Mouse (Mus musculus) liver, embryonic 11.5 days (tissue): ENCODE results near the gene Rnasel. TPM values are rescaled to one million over a fixed set of nuclear protein-coding genes. Genes with fewer than 3 reads are reported as not detected.

Source experiments
- ATAC-seq: fragments of 200-750 bp; cut with Nextera tagmentation; replicated peaks from 2 replicates; pipeline ENCODE4 v1.8.0; 2017; ENCODE audit warnings: moderate number of reproducible peaks, mild to moderate bottlenecking, moderate TSS enrichment, moderate library complexity; ENCODE audit not compliant: low FRiP score
- DNase-seq: peaks from one replicate; pipeline ENCODE4 v3.0.0-alpha.2; 2017; ENCODE audit warnings: low spot score
- H3K27ac ChIP-seq: fragments of 300-500 bp; sonication (generic); 2 replicates; pipeline ENCODE4 v1.5.1; 2014; ENCODE audit warnings: mild to moderate bottlenecking, low read depth, low read length, control low read depth
- H3K27me3 ChIP-seq: fragments of 300-500 bp; sonication (generic); replicated peaks from 2 replicates; pipeline ENCODE4 v1.6.1; 2014; ENCODE audit warnings: low read length, mixed read lengths; ENCODE audit not compliant: control insufficient read depth, insufficient read depth
- H3K36me3 ChIP-seq: fragments of 300-500 bp; sonication (generic); 2 replicates; pipeline ENCODE4 v1.6.1; 2014; ENCODE audit warnings: mild to moderate bottlenecking, low read length, moderate library complexity, mixed read lengths; ENCODE audit not compliant: control insufficient read depth, insufficient read depth
- H3K4me1 ChIP-seq: fragments of 300-500 bp; sonication (generic); replicated peaks from 2 replicates; pipeline ENCODE4 v1.6.1; 2014; ENCODE audit warnings: low read length, mixed read lengths; ENCODE audit not compliant: control insufficient read depth, insufficient read depth
- H3K4me2 ChIP-seq: fragments of 300-500 bp; sonication (generic); 2 replicates; pipeline ENCODE4 v1.6.1; 2014; ENCODE audit warnings: mild to moderate bottlenecking, control low read depth, moderate library complexity
- H3K4me3 ChIP-seq: fragments of 300-500 bp; sonication (generic); 2 replicates; pipeline ENCODE4 v1.5.1; 2014; ENCODE audit warnings: low read depth, low read length, control low read depth
- H3K9ac ChIP-seq: fragments of 300-500 bp; sonication (generic); 2 replicates; pipeline ENCODE4 v1.6.1; 2014; ENCODE audit warnings: low read depth, low read length, control low read depth
- H3K9me3 ChIP-seq: fragments of 300-500 bp; sonication (generic); 2 replicates; pipeline ENCODE4 v1.6.1; 2016; ENCODE audit warnings: low read length, inconsistent platforms, mixed read lengths; ENCODE audit not compliant: control insufficient read depth
- WGBS: fragments of 180-500 bp; shearing (Covaris S2); extraction: QIAGEN DNeasy Blood & Tissue Kit; methylation state at CpG from one replicate; pipeline ENCODE4 v1.1.7; 2014; 5-methylcytosine and 5-hydroxymethylcytosine counted together
- polyA plus RNA-seq: library from polyadenylated mRNA; unstranded; fragments of >200 nt; fragmentation: Nextera tagmentation; extraction: Ambion mirVana; gene quantifications from 2 replicates; pipeline ENCODE4 v1.2.1, GENCODE M21; 2014

The Rnasel gene
- polyA plus RNA-seq: 5.4 and 7.2 TPM in 2 replicates

DNA sequence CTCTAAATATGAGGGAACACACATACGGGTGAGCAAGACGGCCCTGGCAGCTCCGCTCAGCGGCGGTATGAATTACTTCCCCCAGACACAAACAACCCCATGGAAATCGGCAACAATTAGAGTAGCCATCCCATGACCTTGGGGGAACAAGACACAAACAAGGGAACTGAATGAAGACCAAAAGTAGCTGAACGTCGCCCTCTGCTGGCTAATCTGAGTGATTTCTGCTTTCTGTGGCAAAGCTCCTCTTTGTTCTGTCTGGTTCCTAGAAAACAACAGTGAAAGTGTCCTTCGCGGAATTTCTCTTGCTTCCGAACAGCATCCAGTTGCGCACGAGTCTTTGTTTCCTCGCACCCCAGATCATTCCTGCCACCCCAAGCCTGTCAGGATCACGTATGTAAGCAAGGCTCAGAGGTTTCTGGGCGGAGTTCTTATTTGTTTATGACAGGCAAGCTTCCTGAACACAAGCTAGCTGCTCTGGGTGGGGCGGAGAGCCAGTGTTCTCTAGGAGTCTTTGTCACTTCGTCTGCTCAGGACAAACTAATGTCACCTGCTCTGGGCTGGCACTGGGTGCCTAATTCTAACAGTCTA, at the start of gene Rnasel:
Rnasel (plus strand) TSS at position 216 of the 591 bp plus-strand sequence.
- Histone ChIP-seq H3K4me1 (peaks cover 11% of the 10 kb centered on the region), H3K36me3 (no peaks in the 10 kb centered on the region), H3K27me3 (no peaks in the 10 kb centered on the region), H3K4me2 (peak within 1 kb of the TSS; percentile 76), H3K4me3 (peak within 1 kb of the TSS; percentile 48), H3K27ac (peak within 1 kb of the TSS; percentile 33), H3K9ac (peak within 1 kb of the TSS; percentile 75), H3K9me3 (no peaks in the 10 kb centered on the region)
- peak; percentile 69 for ATAC-seq
- 4% methylated on average over 18 of the region's 18 CpGs for WGBS
- DNase-seq: peak; percentile 74

DNA sequence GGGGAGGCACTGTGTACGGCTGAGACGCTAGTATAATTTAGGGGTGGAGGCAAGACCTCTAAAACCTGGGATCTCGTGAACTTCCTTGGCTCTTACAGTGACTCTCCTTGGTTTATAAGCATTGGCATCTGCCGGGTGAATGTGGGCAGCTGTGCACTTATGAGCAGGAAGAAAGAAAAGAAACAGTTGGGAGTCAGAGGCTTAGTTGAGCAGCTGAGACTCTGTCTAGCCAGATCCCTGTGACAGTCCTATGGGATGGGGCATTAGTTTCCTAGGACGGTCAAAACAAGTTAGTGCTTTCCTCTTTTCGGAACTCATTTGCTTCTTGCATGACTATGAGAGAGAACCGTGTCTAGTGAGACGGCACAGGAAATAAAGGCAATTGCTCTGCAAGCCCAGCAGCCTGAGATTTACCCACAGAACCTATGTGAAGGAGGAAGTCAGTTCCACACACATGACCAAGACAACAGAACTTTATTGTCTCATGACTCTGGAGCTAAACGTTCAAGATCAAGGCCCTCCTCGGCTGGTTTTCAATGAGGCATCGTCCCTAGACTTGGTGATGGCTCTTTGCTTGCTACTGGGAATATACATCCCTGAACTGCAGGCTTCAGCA, 48.7 kb upstream of the Rnasel start:
- DNase-seq (no peak), ATAC-seq (no peak)
- Histone ChIP-seq H3K36me3 (no peaks in the 10 kb centered on the region), H3K27me3 (peaks cover 3% of the 10 kb centered on the region; the same call in 1 of the 2 replicates), H3K9me3 (no peaks in the 10 kb centered on the region), H3K4me2 (no peak overlapping the region), H3K9ac (no peak overlapping the region), H3K4me3 (no peak overlapping the region), H3K27ac (no peak overlapping the region), H3K4me1 (no peaks in the 10 kb centered on the region)
- 74% methylated on average over 11 of the region's 11 CpGs for WGBS

DNA sequence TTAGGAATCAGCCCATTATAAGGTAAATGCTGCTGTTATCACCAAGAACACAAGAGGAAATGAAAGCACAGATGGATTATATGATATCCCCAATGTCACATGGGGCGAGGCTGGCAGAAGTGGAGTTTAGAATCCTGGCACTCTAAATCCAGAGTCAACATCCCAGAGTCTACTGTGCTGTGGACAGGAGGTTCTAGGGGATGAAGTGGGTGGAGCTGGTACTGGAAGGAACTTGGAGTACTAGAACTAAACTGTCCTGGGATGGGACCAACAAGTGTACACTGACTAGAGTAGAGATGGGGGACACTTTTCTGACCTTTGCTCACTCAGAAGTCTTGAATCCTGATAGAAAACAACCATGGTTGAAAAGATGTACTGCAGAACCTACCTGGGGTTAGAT, 47.8 kb upstream of the Rnasel start:
- Histone ChIP-seq H3K9me3 (no peaks in the 10 kb centered on the region), H3K27me3 (peaks cover 3% of the 10 kb centered on the region; the same call in 1 of the 2 replicates), H3K4me2 (no peak overlapping the region), H3K9ac (no peak overlapping the region), H3K4me1 (no peaks in the 10 kb centered on the region), H3K4me3 (no peak overlapping the region), H3K36me3 (no peaks in the 10 kb centered on the region), H3K27ac (no peak overlapping the region)
- DNase-seq (no peak), ATAC-seq (no peak)
- 78% methylated on average over 1 of the region's 1 CpGs for WGBS

DNA sequence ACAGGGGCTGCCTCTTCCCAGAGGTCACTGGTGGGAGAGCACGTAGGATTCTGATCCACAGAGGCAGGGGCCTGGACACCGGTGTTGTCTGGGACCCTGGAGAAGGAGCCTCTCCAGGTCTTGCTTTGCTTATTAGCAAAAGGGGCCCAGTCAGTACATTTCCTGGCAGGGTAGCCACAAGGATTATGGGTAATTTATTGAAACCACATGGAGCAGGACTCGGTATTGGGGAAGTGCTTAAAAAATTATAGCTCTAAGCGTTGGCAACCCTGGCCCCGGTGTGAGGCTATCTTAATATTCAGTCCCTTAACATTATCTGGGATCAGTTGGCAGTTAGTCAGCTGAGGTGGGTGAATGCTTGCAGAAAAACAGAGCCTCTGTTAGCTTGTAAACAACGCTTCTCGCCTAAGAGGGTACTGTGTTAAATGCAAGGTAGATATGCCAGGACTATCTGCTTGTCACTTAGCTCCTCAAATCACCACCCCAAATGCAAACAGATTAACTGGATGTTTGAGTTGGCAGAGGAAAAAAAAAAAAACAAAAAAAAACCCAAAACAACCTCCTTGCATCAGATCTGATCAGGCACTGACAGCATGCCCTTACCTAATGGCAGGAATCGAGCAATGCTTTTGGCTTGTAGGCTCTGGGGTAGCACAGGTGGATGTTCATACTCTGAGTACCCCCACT, 46.9 kb upstream of the Rnasel start:
- H3K4me1 ChIP-seq: no peaks in the 10 kb centered on the region
- DNase-seq (no peak), ATAC-seq (no peak)

DNA sequence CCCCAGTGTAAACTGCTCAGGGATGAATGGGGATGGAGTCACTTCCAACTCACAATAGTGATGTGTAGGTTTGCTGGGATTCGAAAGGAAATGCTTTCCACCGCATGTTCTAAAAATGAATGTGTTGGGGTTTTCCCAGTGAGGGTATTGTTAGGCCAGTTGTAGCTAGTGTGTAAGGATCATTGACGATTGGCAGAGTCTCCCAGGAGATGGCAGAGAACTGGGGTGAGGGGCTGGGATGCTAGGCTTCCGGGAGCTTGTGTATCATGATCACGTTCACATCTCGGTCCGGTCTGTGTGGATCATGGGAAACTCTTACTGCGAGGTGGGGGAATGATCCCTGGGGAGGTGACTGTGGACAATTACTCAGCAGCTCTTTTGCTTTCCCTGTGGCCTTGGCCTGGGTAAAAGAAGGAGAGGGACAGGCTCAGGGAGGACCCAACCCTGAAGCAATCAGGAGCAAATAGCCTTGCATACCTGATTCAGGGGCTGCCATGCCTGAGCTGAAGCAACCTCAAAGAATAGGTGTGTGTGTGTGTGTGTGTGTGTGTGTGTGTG, 46.3 kb upstream of the Rnasel start:
- no peak overlapping the region for H3K27ac ChIP-seq
- H3K9ac ChIP-seq: no peak overlapping the region
- peaks cover 3% of the 10 kb centered on the region; the same call in 1 of the 2 replicates for H3K27me3 ChIP-seq
- DNase-seq (no peak), ATAC-seq (no peak)
- no peaks in the 10 kb centered on the region for H3K36me3 ChIP-seq
- no peaks in the 10 kb centered on the region for H3K9me3 ChIP-seq
- no peak overlapping the region for H3K4me3 ChIP-seq
- no peak overlapping the region for H3K4me2 ChIP-seq
- WGBS: 72% methylated on average over 8 of the region's 8 CpGs
- H3K4me1 ChIP-seq: no peaks in the 10 kb centered on the region

More for the DNA sequence above, 46.9 kb upstream of the Rnasel start:
- Histone ChIP-seq H3K9me3 (no peaks in the 10 kb centered on the region), H3K4me3 (no peak overlapping the region), H3K9ac (no peak overlapping the region), H3K27me3 (peaks cover 3% of the 10 kb centered on the region; the same call in 1 of the 2 replicates), H3K36me3 (no peaks in the 10 kb centered on the region), H3K27ac (no peak overlapping the region), H3K4me2 (no peak overlapping the region)
- 70% methylated on average over 8 of the region's 8 CpGs for WGBS

DNA sequence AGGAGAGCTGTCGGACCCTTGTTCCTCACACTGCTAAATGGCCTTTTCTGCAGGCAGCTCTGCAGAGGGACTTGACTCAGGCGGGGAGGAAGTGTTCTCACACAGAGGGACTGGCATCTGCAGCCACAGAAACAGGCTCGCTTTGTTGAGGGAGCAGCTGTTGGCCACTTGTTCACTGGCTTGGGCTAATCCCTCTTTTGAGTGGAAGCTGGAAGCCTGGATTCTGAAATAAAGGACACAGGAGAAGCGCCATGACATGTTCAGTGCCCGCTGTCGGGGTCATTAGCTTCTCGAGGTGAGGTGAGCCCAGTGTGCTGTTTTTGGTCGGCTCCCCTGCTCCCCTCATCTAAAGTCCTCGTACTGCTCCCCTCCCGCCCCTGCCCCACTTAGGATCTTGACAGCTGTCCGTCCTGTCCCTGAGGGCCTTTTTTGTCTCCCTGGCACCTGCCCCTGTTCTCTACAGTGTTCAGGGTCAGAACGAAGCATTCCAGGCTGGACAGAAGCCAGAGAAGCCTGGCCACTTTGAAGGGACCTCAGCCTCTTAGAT, 45.7 kb upstream of the Rnasel start:
- H3K4me1 ChIP-seq: no peaks in the 10 kb centered on the region
- H3K4me3 ChIP-seq: no peak overlapping the region
- 21% methylated on average over 12 of the region's 12 CpGs for whole genome bisulfite sequencing
- H3K9me3 ChIP-seq: no peaks in the 10 kb centered on the region
- H3K9ac ChIP-seq: no peak overlapping the region
- H3K36me3 ChIP-seq: no peaks in the 10 kb centered on the region
- peaks cover 3% of the 10 kb centered on the region; the same call in 1 of the 2 replicates for H3K27me3 ChIP-seq
- H3K4me2 ChIP-seq: no peak overlapping the region
- no peak for DNase-seq
- H3K27ac ChIP-seq: no peak overlapping the region
- no peak for ATAC-seq

DNA sequence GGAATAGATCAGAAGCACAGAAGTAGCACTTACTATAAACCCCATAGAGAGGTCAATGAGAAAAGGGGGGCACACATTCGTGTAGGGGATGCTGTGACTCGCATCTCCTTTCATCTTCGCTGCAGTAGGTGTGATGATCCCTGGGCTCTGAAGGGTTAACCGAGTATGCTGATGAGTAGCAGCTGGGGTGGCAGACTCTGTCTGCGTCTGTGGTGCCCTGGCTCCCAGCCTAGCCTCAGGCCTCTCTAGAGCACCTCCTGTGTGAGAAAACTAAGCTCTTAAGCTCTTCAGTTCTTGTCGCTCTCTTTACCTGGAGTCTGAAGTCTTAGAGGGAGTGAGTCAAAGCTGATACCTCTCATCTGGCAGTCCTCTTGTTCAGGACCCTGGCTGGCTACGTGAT, 45.1 kb upstream of the Rnasel start:
- no peak overlapping the region for H3K4me2 ChIP-seq
- DNase-seq (no peak), ATAC-seq (no peak)
- no peak overlapping the region for H3K9ac ChIP-seq
- no peaks in the 10 kb centered on the region for H3K9me3 ChIP-seq
- H3K4me1 ChIP-seq: no peaks in the 10 kb centered on the region
- H3K4me3 ChIP-seq: no peak overlapping the region
- peaks cover 3% of the 10 kb centered on the region; the same call in 1 of the 2 replicates for H3K27me3 ChIP-seq
- H3K27ac ChIP-seq: no peak overlapping the region
- 25% methylated on average over 7 of the region's 7 CpGs for WGBS
- no peaks in the 10 kb centered on the region for H3K36me3 ChIP-seq

DNA sequence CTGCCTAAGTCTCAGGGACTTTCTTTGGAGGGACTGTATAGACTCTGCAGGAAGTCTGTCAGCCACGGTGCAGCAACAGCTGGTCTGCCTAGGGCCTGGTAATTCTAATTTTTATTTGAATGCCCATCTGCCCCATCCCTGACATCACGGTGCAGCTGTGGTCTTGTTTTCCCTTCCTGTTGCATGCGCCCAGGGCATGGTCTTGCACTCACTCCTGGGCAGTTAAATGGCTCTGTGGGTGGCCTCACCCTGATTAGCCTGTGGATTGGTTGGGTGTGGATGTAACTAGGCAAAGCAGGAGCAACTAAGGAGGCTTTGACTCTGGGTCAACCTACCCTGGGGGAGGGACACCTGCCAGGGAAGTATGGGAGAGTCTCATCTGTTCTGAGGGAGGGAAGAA, 44.2 kb upstream of the Rnasel start:
- no peaks in the 10 kb centered on the region for H3K9me3 ChIP-seq
- H3K4me3 ChIP-seq: no peak overlapping the region
- H3K36me3 ChIP-seq: no peaks in the 10 kb centered on the region
- no peak overlapping the region for H3K27ac ChIP-seq
- no peak overlapping the region for H3K4me2 ChIP-seq
- 28% methylated on average over 3 of the region's 3 CpGs for WGBS
- no peak overlapping the region for H3K9ac ChIP-seq
- DNase-seq (no peak), ATAC-seq (no peak)
- H3K4me1 ChIP-seq: peaks cover 5% of the 10 kb centered on the region
- peaks cover 3% of the 10 kb centered on the region; the same call in 1 of the 2 replicates for H3K27me3 ChIP-seq
